Mouse (Mus musculus) stomach, embryonic 15.5 days (tissue): ENCODE results near the gene Phlpp2. TPM values are rescaled to one million over a fixed set of nuclear protein-coding genes. Genes with fewer than 3 reads are reported as not detected.
"Not testable (repeated sequence)": the region's sequence is repeated elsewhere in the genome, so short reads cannot be mapped to it uniquely, and the experiment has no call there.

Source experiments
- ATAC-seq: fragments of 200-750 bp; cut with Nextera tagmentation; 2 replicates; pipeline ENCODE4 v1.8.0; 2017; ENCODE audit warnings: low read depth, moderate number of reproducible peaks, moderate TSS enrichment; ENCODE audit not compliant: insufficient read depth, low FRiP score
- H3K27ac ChIP-seq: fragments of 300-500 bp; sonication (generic); 2 replicates; pipeline ENCODE4 v1.5.1; 2015; ENCODE audit warnings: mild to moderate bottlenecking, inconsistent platforms
- H3K27me3 ChIP-seq: fragments of 300-500 bp; sonication (generic); replicated peaks from 2 replicates; pipeline ENCODE4 v1.6.1; 2015; ENCODE audit warnings: inconsistent platforms
- H3K36me3 ChIP-seq: fragments of 300-500 bp; sonication (generic); 2 replicates; pipeline ENCODE4 v1.6.1; 2015; ENCODE audit warnings: inconsistent platforms
- H3K4me1 ChIP-seq: fragments of 300-500 bp; sonication (generic); 2 replicates; pipeline ENCODE4 v1.6.1; 2015; ENCODE audit warnings: inconsistent platforms
- H3K4me2 ChIP-seq: fragments of 300-500 bp; sonication (generic); 2 replicates; pipeline ENCODE4 v1.6.1; 2015; ENCODE audit warnings: mild to moderate bottlenecking, inconsistent platforms
- H3K4me3 ChIP-seq: fragments of 300-500 bp; sonication (generic); replicated peaks from 2 replicates; pipeline ENCODE4 v1.5.1; 2015; ENCODE audit warnings: inconsistent platforms
- H3K9ac ChIP-seq: fragments of 300-500 bp; sonication (generic); 2 replicates; pipeline ENCODE4 v1.6.1; 2015; ENCODE audit warnings: inconsistent platforms
- H3K9me3 ChIP-seq: fragments of 300-500 bp; sonication (generic); 2 replicates; pipeline ENCODE4 v1.6.1; 2016; ENCODE audit warnings: inconsistent platforms
- WGBS: fragments of 180-500 bp; shearing (Covaris S2); methylation state at CpG from one replicate; pipeline ENCODE4 v1.1.7; 2015; 5-methylcytosine and 5-hydroxymethylcytosine counted together
- polyA plus RNA-seq: library from polyadenylated mRNA; unstranded; fragments of >200 nt; fragmentation: Nextera tagmentation; extraction: Ambion mirVana; gene quantifications from 2 replicates; pipeline ENCODE4 v1.2.1, GENCODE M21; 2015

Phlpp2 gene
- polyA plus RNA-seq, 1 experiment from 2014 or later = 3.7 TPM

GRCm38 (mm10) chr8:109866690-109867089 lies 1.7 kb upstream of the Phlpp2 start:
- no peak overlapping the region for H3K4me2 ChIP-seq
- 86% methylated on average over 5 of the region's 5 CpGs for WGBS
- no peaks in the 10 kb centered on the region for H3K9me3 ChIP-seq
- no peak for ATAC-seq
- H3K27ac ChIP-seq = no peak overlapping the region
- no peak overlapping the region for H3K9ac ChIP-seq
- no peaks in the 10 kb centered on the region for H3K27me3 ChIP-seq
- H3K4me1 ChIP-seq = peaks cover 4% of the 10 kb centered on the region; the same call in 1 of the 2 replicates
- no peaks in the 10 kb centered on the region for H3K36me3 ChIP-seq
- H3K4me3 ChIP-seq = no peak overlapping the region

- peak overlapping the region; percentile 95 for H3K4me3 ChIP-seq
- no peaks in the 10 kb centered on the region for H3K27me3 ChIP-seq
- peak; percentile 64 for ATAC-seq
- no peaks in the 10 kb centered on the region for H3K9me3 ChIP-seq
- H3K4me2 ChIP-seq = peak overlapping the region; percentile 72
- H3K4me1 ChIP-seq = peaks cover 4% of the 10 kb centered on the region; the same call in 1 of the 2 replicates
- peak overlapping the region; percentile 78 for H3K9ac ChIP-seq
- under 1% methylated on average over 77 of the region's 78 CpGs for WGBS
- no peaks in the 10 kb centered on the region for H3K36me3 ChIP-seq
- peak overlapping the region; percentile 89 for H3K27ac ChIP-seq
Observed at GRCm38 (mm10) chr8:109868680-109869361, 479 bp downstream of the Phlpp2 start.

GRCm38 (mm10) chr8:109871056-109871455 lies 2.7 kb downstream of the Phlpp2 start:
- WGBS = 67% methylated on average over 1 of the region's 1 CpGs
- ATAC-seq = no peak
- Histone ChIP-seq H3K27me3 (no peaks in the 10 kb centered on the region), H3K4me1 (peaks cover 4% of the 10 kb centered on the region; the same call in 1 of the 2 replicates), H3K9ac (no peak overlapping the region), H3K36me3 (no peaks in the 10 kb centered on the region), H3K9me3 (no peaks in the 10 kb centered on the region), H3K27ac (no peak overlapping the region), H3K4me3 (no peak overlapping the region), H3K4me2 (no peak overlapping the region)

- WGBS = 91% methylated on average over 3 of the region's 3 CpGs
- not testable (repeated sequence) for H3K27ac ChIP-seq, H3K9ac ChIP-seq, H3K36me3 ChIP-seq, H3K4me3 ChIP-seq, H3K27me3 ChIP-seq, ATAC-seq, H3K4me2 ChIP-seq, H3K9me3 ChIP-seq, H3K4me1 ChIP-seq
Observed at GRCm38 (mm10) chr8:109873800-109874199, 5.5 kb downstream of the Phlpp2 start.

GRCm38 (mm10) chr8:109880012-109880662 lies 11.8 kb downstream of the Phlpp2 start:
- no peak overlapping the region for H3K4me3 ChIP-seq
- WGBS = 81% methylated on average over 5 of the region's 5 CpGs
- ATAC-seq = no peak
- H3K9ac ChIP-seq = no peak overlapping the region
- no peak overlapping the region for H3K4me2 ChIP-seq
- no peaks in the 10 kb centered on the region for H3K27me3 ChIP-seq
- H3K36me3 ChIP-seq = peaks cover 9% of the 10 kb centered on the region
- H3K27ac ChIP-seq = no peak overlapping the region
- H3K4me1 ChIP-seq = no peaks in the 10 kb centered on the region
- no peaks in the 10 kb centered on the region for H3K9me3 ChIP-seq

- no peak overlapping the region for H3K4me3 ChIP-seq
- H3K9me3 ChIP-seq = no peaks in the 10 kb centered on the region
- no peaks in the 10 kb centered on the region for H3K4me1 ChIP-seq
- no peak for ATAC-seq
- H3K27ac ChIP-seq = no peak overlapping the region
- no peak overlapping the region for H3K4me2 ChIP-seq
- no peak overlapping the region for H3K9ac ChIP-seq
- no peaks in the 10 kb centered on the region for H3K27me3 ChIP-seq
- H3K36me3 ChIP-seq = peaks cover 11% of the 10 kb centered on the region; the same call in 1 of the 2 replicates
Observed at GRCm38 (mm10) chr8:109885294-109885693, 17.0 kb downstream of the Phlpp2 start.

- Histone ChIP-seq H3K9ac (no peak overlapping the region), H3K4me3 (no peak overlapping the region), H3K27me3 (no peaks in the 10 kb centered on the region), H3K4me1 (no peaks in the 10 kb centered on the region), H3K36me3 (peaks cover 13% of the 10 kb centered on the region), H3K4me2 (no peak overlapping the region), H3K9me3 (no peaks in the 10 kb centered on the region), H3K27ac (no peak overlapping the region)
- WGBS = 100% methylated on average over 1 of the region's 1 CpGs
- no peak for ATAC-seq
Observed at GRCm38 (mm10) chr8:109889211-109889610, 20.9 kb downstream of the Phlpp2 start.

- Histone ChIP-seq H3K4me3 (no peak overlapping the region), H3K9me3 (no peaks in the 10 kb centered on the region), H3K27me3 (no peaks in the 10 kb centered on the region), H3K36me3 (peaks cover 13% of the 10 kb centered on the region), H3K4me2 (no peak overlapping the region), H3K27ac (no peak overlapping the region), H3K9ac (no peak overlapping the region), H3K4me1 (no peaks in the 10 kb centered on the region)
- ATAC-seq = no peak
- 87% methylated on average over 3 of the region's 3 CpGs for WGBS
Observed at GRCm38 (mm10) chr8:109890794-109891585, 22.6 kb downstream of the Phlpp2 start.

- 100% methylated on average over 1 of the region's 1 CpGs for WGBS
- H3K36me3 ChIP-seq = peaks cover 13% of the 10 kb centered on the region
- H3K4me3 ChIP-seq = no peak overlapping the region
Observed at GRCm38 (mm10) chr8:109894636-109895035, 26.3 kb downstream of the Phlpp2 start.

GRCm38 (mm10) chr8:109895355-109895754 lies 27.0 kb downstream of the Phlpp2 start:
- Histone ChIP-seq H3K9ac (no peak overlapping the region), H3K4me2 (no peak overlapping the region), H3K4me1 (no peaks in the 10 kb centered on the region), H3K9me3 (no peaks in the 10 kb centered on the region), H3K36me3 (peaks cover 11% of the 10 kb centered on the region), H3K27ac (no peak overlapping the region), H3K4me3 (no peak overlapping the region), H3K27me3 (no peaks in the 10 kb centered on the region)
- WGBS = 77% methylated on average over 12 of the region's 12 CpGs
- ATAC-seq = no peak

More at GRCm38 (mm10) chr8:109894636-109895035, 26.3 kb downstream of the Phlpp2 start:
- no peak for ATAC-seq
- no peaks in the 10 kb centered on the region for H3K9me3 ChIP-seq
- no peak overlapping the region for H3K9ac ChIP-seq
- H3K4me2 ChIP-seq = no peak overlapping the region
- no peaks in the 10 kb centered on the region for H3K27me3 ChIP-seq
- H3K27ac ChIP-seq = no peak overlapping the region
- no peaks in the 10 kb centered on the region for H3K4me1 ChIP-seq

- ATAC-seq = no peak
- Histone ChIP-seq H3K27ac (no peak overlapping the region), H3K9me3 (no peaks in the 10 kb centered on the region), H3K4me2 (no peak overlapping the region), H3K9ac (no peak overlapping the region), H3K4me3 (no peak overlapping the region), H3K27me3 (no peaks in the 10 kb centered on the region), H3K4me1 (no peaks in the 10 kb centered on the region), H3K36me3 (0 out of 2 replicates have a peak, but pooled peaks cover 4% of the 10 kb centered on the region)
Observed at GRCm38 (mm10) chr8:109902379-109902778, 34.0 kb downstream of the Phlpp2 start.
